Mouse (Mus musculus) kidney, postnatal 4 days (tissue): ENCODE measurements around the gene Tjap1.

Source experiments
- DNase-seq, 2 experiments: peaks; one replicate each; pipeline ENCODE4 v3.0.0; 2021; ENCODE audit warnings: mixed read lengths in 2 of 2

Gene Tjap1

DNA sequence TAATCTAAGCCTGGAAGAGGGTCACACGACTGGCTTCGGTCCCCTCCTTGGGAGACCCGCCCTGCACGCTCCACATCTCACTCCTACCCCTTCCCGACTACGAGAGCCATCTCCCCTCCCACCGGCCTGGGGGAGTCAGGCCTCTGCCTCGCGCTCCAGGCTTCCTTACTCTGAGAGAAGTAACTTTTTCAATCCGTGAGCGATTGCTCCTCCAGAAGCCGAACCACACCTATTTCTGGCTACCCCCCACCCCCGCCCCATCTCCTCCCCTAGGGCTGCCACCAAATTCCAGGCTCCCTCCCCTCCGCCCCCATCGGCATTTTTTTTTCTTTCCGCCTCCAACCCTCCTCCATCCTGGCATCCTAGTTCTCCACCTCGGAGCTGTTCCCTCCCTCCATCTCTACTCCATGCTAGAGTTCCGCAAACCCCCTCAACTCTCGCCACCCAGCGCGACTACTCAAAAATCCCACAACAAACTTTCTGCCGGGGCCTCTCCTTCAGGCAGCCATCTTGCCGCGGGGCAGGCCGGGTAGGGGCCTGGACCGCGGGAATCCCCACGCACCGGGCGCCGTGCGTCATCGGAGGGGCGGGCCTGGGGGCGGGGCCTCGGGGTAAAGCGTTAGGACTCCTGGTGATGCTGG, at the start of gene Tjap1:
Gene Tjap1, minus strand, starts transcription at position 544 of the 641 bp plus-strand sequence.
- peak; percentile 96 to 97 for DNase-seq

DNA sequence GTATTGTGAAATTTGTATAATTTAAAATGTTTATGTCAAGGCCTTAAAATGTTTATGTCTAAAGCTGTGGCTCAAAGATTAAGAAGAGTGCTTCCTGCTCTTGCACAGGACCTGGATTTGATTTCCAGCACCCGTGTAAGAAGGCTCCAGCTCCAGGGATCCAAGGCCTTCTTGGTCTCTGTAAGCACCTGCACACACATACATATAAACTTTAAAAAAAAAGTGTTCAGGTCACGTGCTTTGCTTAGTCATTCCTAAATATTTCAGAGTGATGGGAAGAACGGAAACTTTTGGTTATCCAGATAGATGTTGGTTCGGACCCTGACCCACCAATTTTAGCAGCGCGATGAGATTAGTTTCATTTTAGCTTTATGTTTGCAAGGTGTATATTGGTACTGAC, 45.9 kb upstream of the Tjap1 start:
- no peak for DNase-seq

DNA sequence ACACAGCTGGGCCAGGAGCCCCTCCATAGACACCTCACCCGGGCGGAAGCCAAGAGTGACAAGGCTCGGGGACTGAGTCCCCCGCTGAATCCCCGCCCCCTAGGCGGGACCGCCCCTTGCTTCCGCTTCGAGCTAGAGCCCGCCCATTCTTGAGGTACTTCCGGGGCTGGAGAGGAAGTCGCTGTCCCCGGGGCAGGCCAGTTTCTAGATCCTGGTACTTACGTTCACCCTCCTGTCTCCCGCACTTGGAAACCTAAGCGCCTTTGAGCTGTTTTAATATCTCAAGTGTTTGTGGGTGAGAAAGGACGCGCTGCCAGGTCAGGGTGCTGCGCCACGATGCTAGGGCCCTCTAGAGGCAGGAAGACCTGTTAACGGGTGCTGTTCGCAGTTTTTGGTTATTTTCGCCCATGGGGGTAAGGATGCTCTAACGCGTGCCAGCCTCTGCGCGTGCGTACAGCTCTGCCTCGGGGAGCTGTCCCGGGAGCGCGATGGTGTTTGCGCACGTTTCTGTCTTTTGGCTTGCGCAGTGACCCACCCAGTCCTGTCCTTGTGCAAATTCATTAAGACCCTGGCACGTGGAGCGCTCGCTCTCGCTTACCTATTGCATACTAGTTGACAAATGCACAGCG, 45.2 kb upstream of the Tjap1 start, which contains the start of gene Abcc10:
Gene Abcc10, minus strand, starts transcription at position 447 of the 629 bp plus-strand sequence.
- peak; percentile 96 to 97 for DNase-seq

DNA sequence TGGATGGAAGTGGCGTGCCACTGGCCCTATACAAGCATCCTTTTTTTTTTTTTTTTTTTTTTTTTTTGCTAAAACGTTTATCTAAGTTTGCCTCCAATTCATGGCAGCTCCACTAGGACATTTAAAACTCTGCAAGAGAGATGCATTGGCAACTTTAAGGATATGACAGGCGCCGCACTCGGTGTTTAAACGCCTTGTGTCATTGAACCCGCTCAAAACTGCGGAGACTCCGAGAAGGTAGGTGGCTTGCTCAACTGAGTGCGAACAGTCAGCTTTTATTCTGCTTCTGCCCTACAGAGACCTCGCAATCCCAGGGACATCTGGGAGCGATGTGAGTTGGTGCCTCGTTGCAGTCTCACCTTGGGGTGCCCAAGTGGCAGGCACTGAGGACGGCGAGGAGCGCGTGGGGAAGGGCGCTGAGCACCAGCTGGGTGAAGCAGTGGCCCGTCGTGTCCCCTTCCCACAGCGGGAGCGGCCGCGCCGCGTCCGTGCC, 44.6 kb upstream of the Tjap1 start:
- no peak for DNase-seq

- DNase-seq, result no peak
Observed at GRCm38 (mm10) chr17:46322046-46322823, 39.4 kb upstream of the Tjap1 start.

GRCm38 (mm10) chr17:46320492-46320891, 37.7 kb upstream of the Tjap1 start:
- no peak for DNase-seq

DNA sequence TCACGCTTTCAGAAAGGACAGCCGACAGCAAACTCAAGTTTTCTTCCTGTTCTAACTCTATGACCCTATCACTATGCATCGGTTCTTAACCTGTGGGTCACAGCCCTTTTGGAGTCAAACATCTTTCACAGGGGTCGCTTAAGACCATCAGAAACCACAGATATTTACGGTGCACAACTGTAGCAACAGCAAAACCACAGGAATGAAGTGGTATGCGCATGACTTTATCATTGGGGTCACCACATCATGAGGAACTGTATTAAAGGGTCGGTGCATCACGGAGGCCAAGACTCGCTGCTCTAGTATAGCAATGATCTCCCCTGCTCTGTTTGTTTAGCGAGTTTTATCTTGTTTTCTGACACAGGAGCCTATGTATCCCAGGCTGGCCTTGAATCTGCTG, 33.0 kb upstream of the Tjap1 start:
- no peak for DNase-seq

GRCm38 (mm10) chr17:46313135-46313715, 30.4 kb upstream of the Tjap1 start:
- no peak for DNase-seq

GRCm38 (mm10) chr17:46310515-46310914, 27.7 kb upstream of the Tjap1 start:
- DNase-seq, result no peak

- no peak for DNase-seq
Observed at GRCm38 (mm10) chr17:46309835-46310234, 27.0 kb upstream of the Tjap1 start.

GRCm38 (mm10) chr17:46306956-46307355, 24.1 kb upstream of the Tjap1 start:
- DNase-seq, result no peak

DNA sequence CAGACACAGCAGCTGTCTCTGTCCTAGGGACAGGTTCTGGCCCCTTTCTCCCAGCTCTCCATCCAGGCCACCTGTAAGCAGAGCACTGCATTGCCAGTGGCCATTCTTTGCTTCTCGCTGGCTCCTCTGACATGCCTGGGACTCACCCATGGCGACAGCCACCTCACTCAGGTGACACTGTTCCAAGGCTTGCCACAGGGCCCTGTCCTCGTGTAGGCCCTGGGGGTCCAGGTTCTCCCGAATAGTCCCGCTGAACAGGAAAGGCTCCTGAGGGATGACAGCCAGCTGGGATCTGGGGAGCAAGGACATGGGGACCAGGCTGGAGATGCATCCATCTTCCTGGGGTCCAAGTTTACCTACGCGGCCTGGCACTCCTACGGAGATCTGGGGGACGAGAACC, 21.4 kb upstream of the Tjap1 start:
- no peak for DNase-seq

GRCm38 (mm10) chr17:46301892-46302291, 19.1 kb upstream of the Tjap1 start:
- DNase-seq, result no peak

DNA sequence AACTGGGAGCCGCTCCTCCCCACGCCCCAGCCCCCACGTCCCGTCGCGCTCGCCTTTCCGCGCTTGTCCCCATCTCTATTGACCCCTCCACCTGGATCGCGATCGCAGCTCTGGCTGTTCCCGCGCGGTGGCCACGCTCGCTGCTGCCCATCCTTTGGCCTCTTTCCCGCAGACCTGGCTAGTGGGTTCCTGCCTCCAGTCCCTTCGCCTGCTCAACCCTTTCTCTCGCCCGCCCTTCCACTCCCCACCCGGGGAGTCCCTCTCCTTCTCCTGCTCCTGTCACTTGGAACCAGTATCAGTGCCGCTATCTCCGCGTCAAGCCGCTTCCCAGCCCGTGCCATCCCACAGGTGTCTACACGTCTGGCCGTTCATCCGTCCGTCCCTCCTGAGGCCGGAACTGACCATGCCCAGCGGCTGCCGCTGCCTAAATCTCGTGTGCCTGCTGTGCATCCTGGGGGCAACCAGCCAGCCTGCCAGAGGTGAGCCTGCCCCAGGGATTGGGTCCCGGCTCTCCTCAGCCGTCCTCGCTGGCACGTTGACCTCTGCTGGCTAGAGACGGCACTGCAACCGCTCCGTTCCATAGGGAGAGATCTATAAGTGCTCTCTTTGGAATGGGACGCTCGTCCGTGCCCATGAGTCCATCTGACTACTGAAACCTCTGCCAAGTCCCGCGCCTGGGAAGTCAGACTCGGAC, 15.5 kb upstream of the Tjap1 start:
- peak; percentile 94 for DNase-seq

GRCm38 (mm10) chr17:46297364-46298219, 14.8 kb upstream of the Tjap1 start, which contains the start of gene Dlk2:
TSS of gene Dlk2 (plus strand) at chr17:46297421.
- DNase-seq, result peak in 1 of 2 experiments; percentile 41

- no peak for DNase-seq
Observed at GRCm38 (mm10) chr17:46297028-46297363, 14.2 kb upstream of the Tjap1 start.

- DNase-seq, result no peak
Observed at GRCm38 (mm10) chr17:46296601-46297000, 13.8 kb upstream of the Tjap1 start.

- DNase-seq, result peak; percentile 83 to 90
Observed at GRCm38 (mm10) chr17:46287678-46288095, 4.9 kb upstream of the Tjap1 start.

GRCm38 (mm10) chr17:46285407-46285806, 2.6 kb upstream of the Tjap1 start:
- DNase-seq, result no peak

- DNase-seq, result no peak
Observed at GRCm38 (mm10) chr17:46284653-46285052, 1.8 kb upstream of the Tjap1 start.

GRCm38 (mm10) chr17:46283911-46284310, 1.1 kb upstream of the Tjap1 start:
- no peak for DNase-seq

GRCm38 (mm10) chr17:46283140-46283539, 314 bp upstream of the Tjap1 start:
- DNase-seq, result no peak
